Mouse (Mus musculus): ENCODE results near the gene Rhag. TPM values are rescaled to one million over a fixed set of nuclear protein-coding genes. Genes with fewer than 3 reads are reported as not detected.

Rhag gene
- 4.9 and 5.6 TPM in 2 replicates for polyA plus RNA-seq (2014; fragmentation: Nextera tagmentation; extraction: Ambion mirVana)

DNA sequence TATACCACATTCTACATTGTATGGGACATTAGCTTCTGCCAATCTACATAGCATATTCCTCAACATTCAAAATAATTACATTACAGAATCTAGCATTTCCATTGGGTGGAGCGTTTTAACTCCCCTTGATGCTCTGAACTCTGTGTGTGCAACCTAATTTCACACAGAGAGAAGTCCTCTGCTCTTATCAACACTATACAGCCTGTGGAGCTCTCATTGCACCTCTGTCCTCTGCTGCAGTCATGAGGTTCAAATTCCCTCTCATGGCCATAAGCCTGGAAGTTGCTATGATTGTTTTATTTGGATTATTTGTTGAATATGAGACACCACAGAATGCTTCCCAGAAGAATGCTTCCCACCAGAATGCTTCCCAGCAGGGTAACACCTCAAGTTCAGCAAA lies at the start of gene Rhag:
Rhag (plus strand) TSS at position 193 of the 400 bp plus-strand sequence.
- H3K4me2 ChIP-seq (ENCODE audit: low read depth, severe bottlenecking) = no peak within 1 kb of the TSS
- no peak within 1 kb of the TSS for H3K27ac ChIP-seq (replicated peaks; ENCODE audit: low read depth, low read length)
- H3K9ac ChIP-seq (ENCODE audit: low read length) = no peak within 1 kb of the TSS
- H3K9me3 ChIP-seq (ENCODE audit: control insufficient read depth, low read length) = no peaks in the 10 kb centered on the region
- no peaks in the 10 kb centered on the region for H3K36me3 ChIP-seq (ENCODE audit: control insufficient read depth, insufficient read depth, low read length)
- ATAC-seq (ENCODE audit: insufficient number of reproducible peaks, low FRiP score, low TSS enrichment, low read depth) (no peak), DNase-seq (ENCODE audit: low spot score) (no peak)
- H3K4me1 ChIP-seq (ENCODE audit: control insufficient read depth, insufficient read depth, low read length) = no peaks in the 10 kb centered on the region
- H3K4me3 ChIP-seq (ENCODE audit: low read depth, low read length) = no peak within 1 kb of the TSS
- WGBS = 68% methylated on average over 1 of the region's 1 CpGs
- no peaks in the 10 kb centered on the region for H3K27me3 ChIP-seq (ENCODE audit: control insufficient read depth, insufficient read depth, low read length)

DNA sequence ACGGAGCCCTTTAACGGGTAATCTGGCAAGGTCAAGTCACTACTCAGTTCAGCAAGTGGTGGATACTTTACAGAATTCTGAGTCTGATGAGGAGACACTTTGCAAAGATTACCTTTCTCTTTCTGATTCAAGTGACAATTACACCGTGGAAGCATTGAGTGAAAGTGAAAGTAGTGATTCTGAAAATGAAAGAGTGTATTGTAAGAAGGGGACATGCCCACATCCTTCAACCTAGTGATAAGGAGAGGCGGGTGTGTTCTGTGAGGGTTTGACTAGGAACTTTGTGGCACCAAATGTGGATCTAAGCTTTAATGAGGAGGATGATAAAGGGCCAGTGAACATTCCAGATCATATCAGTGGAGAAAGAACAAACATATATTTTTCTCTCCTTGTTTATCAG lies 47.3 kb upstream of the Rhag start:
- no peak overlapping the region for H3K4me2 ChIP-seq (ENCODE audit: low read depth, severe bottlenecking)
- DNase-seq (ENCODE audit: low spot score) (no peak), ATAC-seq (ENCODE audit: insufficient number of reproducible peaks, low FRiP score, low TSS enrichment, low read depth) (no peak)
- H3K4me1 ChIP-seq (ENCODE audit: control insufficient read depth, insufficient read depth, low read length) = no peaks in the 10 kb centered on the region
- no peak overlapping the region for H3K27ac ChIP-seq (replicated peaks; ENCODE audit: low read depth, low read length)
- H3K4me3 ChIP-seq (ENCODE audit: low read depth, low read length) = no peak overlapping the region
- no peaks in the 10 kb centered on the region for H3K36me3 ChIP-seq (ENCODE audit: control insufficient read depth, insufficient read depth, low read length)
- no peaks in the 10 kb centered on the region for H3K9me3 ChIP-seq (ENCODE audit: control insufficient read depth, low read length)
- no peaks in the 10 kb centered on the region for H3K27me3 ChIP-seq (ENCODE audit: control insufficient read depth, insufficient read depth, low read length)
- WGBS = 80% methylated on average over 4 of the region's 4 CpGs
- no peak overlapping the region for H3K9ac ChIP-seq (ENCODE audit: low read length)

DNA sequence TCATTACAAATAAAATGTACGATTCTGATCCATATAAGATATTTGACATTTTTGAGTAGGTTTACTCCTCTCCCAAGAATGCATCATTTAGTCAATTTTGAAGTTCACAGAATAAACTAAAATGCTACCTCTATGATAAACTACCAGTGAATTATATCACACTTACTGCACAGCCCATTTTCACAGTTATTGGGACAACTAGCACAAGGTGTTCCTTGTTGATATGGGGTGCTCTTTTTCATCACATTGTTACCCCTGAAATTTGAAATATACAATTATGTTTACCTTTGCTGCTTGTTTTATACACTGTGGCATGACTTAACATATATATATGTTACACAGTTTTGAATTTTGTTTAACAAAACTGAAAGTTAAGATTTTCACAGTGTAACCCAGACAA lies 43.8 kb upstream of the Rhag start:
- 91% methylated on average over 1 of the region's 1 CpGs for WGBS
- no peak overlapping the region for H3K4me3 ChIP-seq (ENCODE audit: low read depth, low read length)
- no peaks in the 10 kb centered on the region for H3K27me3 ChIP-seq (ENCODE audit: control insufficient read depth, insufficient read depth, low read length)
- H3K9me3 ChIP-seq (ENCODE audit: control insufficient read depth, low read length) = no peaks in the 10 kb centered on the region
- H3K36me3 ChIP-seq (ENCODE audit: control insufficient read depth, insufficient read depth, low read length) = no peaks in the 10 kb centered on the region
- H3K4me1 ChIP-seq (ENCODE audit: control insufficient read depth, insufficient read depth, low read length) = no peaks in the 10 kb centered on the region
- H3K27ac ChIP-seq (replicated peaks; ENCODE audit: low read depth, low read length) = no peak overlapping the region
- ATAC-seq (ENCODE audit: insufficient number of reproducible peaks, low FRiP score, low TSS enrichment, low read depth) (no peak), DNase-seq (ENCODE audit: low spot score) (no peak)
- no peak overlapping the region for H3K4me2 ChIP-seq (ENCODE audit: low read depth, severe bottlenecking)
- H3K9ac ChIP-seq (ENCODE audit: low read length) = no peak overlapping the region

DNA sequence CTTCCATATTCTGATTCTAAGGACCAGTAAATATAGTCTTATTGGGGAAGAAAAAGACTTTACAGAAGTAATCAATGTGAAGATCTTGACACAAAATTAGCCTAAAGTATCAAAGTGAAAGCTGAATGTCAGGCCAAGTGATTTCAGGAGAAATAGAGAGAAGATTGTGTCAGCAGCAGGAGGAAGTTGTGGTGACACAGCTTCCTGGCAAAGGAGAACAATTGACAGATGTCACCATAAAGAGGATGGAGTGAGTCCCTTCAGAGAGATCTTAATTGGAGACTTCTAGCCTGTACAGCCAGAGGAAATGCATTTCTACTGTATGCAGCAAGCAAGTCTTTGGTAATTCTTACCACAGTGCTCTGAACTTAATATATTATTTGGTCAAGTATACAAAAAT lies 21.0 kb upstream of the Rhag start:
- H3K27ac ChIP-seq (replicated peaks; ENCODE audit: low read depth, low read length) = no peak overlapping the region
- no peaks in the 10 kb centered on the region for H3K36me3 ChIP-seq (ENCODE audit: control insufficient read depth, insufficient read depth, low read length)
- H3K4me3 ChIP-seq (ENCODE audit: low read depth, low read length) = no peak overlapping the region
- no peak for DNase-seq (ENCODE audit: low spot score)
- no peak overlapping the region for H3K4me2 ChIP-seq (ENCODE audit: low read depth, severe bottlenecking)
- no peaks in the 10 kb centered on the region for H3K27me3 ChIP-seq (ENCODE audit: control insufficient read depth, insufficient read depth, low read length)
- no peak overlapping the region for H3K9ac ChIP-seq (ENCODE audit: low read length)
- ATAC-seq (ENCODE audit: insufficient number of reproducible peaks, low FRiP score, low TSS enrichment, low read depth) = no peak
- H3K4me1 ChIP-seq (ENCODE audit: control insufficient read depth, insufficient read depth, low read length) = no peaks in the 10 kb centered on the region
- no peaks in the 10 kb centered on the region for H3K9me3 ChIP-seq (ENCODE audit: control insufficient read depth, low read length)

DNA sequence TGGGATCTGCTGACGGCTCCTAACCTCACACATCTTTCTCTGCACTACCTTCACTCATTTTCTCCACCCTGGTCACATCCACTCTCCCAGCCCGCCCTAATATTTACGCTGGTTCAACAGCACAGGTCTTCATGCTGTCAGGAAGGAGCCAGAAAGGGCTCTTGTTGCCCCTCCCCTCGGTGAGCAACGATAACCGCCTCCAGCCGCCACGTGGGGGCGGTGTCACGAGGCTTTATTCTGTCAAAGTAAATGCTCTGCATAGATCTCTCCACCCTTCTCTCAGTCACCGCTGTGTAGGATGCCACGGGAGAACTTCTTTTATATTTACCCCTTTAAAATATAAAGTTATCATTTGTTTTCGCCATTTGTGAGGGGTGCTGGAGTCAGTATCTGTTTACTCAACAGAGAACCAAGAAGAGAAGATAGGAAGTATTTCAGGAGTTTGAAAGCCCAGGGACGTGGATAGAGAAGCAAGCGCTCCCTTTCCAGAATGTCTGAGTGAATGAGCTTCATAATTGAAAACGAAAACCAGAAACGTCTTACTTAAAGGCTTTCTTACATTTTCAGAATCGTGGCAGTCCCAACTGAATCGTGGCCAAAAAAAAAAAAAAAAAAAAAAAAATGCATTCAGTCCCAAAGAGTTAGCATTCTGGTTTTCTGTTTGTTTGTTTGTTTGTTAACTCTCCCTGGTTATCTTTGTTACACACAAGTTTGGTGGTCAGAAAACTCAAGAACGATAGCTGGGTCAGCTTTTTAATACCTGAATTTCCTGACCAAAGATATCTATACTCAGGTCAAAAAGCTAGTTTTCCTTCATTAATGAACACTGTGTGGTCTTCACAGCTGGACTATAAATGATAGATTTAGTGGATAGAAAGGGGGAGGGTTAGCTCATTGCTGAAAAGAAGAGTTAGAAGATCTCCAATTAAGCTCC lies 16.7 kb upstream of the Rhag start:
- Histone ChIP-seq H3K27ac (replicated peaks; ENCODE audit: low read depth, low read length) (no peak overlapping the region), H3K9me3 (ENCODE audit: control insufficient read depth, low read length) (no peaks in the 10 kb centered on the region), H3K4me2 (ENCODE audit: low read depth, severe bottlenecking) (no peak overlapping the region), H3K27me3 (ENCODE audit: control insufficient read depth, insufficient read depth, low read length) (no peaks in the 10 kb centered on the region), H3K4me1 (ENCODE audit: control insufficient read depth, insufficient read depth, low read length) (no peaks in the 10 kb centered on the region), H3K36me3 (ENCODE audit: control insufficient read depth, insufficient read depth, low read length) (no peaks in the 10 kb centered on the region), H3K9ac (ENCODE audit: low read length) (no peak overlapping the region), H3K4me3 (ENCODE audit: low read depth, low read length) (no peak overlapping the region)
- ATAC-seq (ENCODE audit: insufficient number of reproducible peaks, low FRiP score, low TSS enrichment, low read depth) (no peak; the same call in 1 of the 2 replicates), DNase-seq (ENCODE audit: low spot score) (peak; percentile 43)
- 61% methylated on average over 20 of the region's 20 CpGs for WGBS

DNA sequence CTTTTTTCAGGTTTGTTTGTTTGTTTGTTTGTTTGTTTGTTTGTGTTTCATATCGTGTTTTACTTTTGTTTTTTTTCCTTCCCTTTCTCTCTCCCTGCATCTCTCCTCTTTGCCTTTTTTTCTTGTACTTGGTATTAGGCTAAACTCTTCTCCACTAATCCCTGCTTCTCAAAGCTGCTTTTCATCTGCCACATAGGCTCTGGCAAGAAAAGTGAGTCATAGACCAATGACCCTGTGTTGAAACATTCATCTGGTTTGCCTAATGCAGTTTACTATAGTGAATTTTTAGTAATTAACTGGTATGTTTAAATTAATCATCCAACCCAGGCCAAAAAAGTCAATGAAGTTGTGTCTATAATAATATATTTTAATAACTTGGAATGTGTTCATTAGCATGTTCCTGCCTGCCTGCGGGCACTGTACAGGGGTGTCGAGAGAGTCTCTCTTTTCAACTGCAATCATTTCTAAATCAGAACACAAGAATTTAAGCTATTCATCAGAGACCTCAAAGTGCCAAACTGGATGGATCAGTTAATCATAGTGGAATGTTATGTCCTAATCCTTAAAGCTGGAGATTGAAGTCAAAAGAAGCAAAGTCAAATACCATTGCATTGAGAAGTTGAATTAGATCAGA lies 8.1 kb upstream of the Rhag start:
- ATAC-seq (ENCODE audit: insufficient number of reproducible peaks, low FRiP score, low TSS enrichment, low read depth) = no peak
- no peaks in the 10 kb centered on the region for H3K36me3 ChIP-seq (ENCODE audit: control insufficient read depth, insufficient read depth, low read length)
- H3K9ac ChIP-seq (ENCODE audit: low read length) = no peak overlapping the region
- H3K4me2 ChIP-seq (ENCODE audit: low read depth, severe bottlenecking) = no peak overlapping the region
- no peaks in the 10 kb centered on the region for H3K9me3 ChIP-seq (ENCODE audit: control insufficient read depth, low read length)
- WGBS = 87% methylated on average over 3 of the region's 3 CpGs
- no peak for DNase-seq (ENCODE audit: low spot score)
- H3K4me3 ChIP-seq (ENCODE audit: low read depth, low read length) = no peak overlapping the region
- H3K27me3 ChIP-seq (ENCODE audit: control insufficient read depth, insufficient read depth, low read length) = no peaks in the 10 kb centered on the region
- H3K4me1 ChIP-seq (ENCODE audit: control insufficient read depth, insufficient read depth, low read length) = no peaks in the 10 kb centered on the region
- H3K27ac ChIP-seq (replicated peaks; ENCODE audit: low read depth, low read length) = no peak overlapping the region

DNA sequence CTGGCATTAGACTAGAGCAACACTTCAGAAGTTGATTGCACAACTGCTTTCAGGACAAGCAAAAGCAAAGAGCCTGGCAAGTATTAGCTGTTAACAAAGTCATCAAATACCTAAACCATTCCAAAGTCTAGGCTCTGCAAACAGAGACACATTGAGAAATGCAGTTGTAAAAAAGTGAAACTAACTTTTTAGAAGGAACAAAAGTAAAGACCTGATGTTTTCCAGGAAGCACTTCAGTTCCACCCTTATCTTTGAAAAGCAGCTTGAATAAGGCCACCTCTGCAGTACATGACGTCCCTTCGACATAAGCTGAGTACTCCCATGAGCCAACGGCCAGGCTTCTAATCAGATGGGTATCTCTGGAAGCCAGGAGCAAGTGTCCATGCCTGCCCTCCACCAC lies 4.4 kb upstream of the Rhag start:
- ATAC-seq (ENCODE audit: insufficient number of reproducible peaks, low FRiP score, low TSS enrichment, low read depth) (no peak), DNase-seq (ENCODE audit: low spot score) (no peak)
- no peak overlapping the region for H3K9ac ChIP-seq (ENCODE audit: low read length)
- WGBS = 53% methylated on average over 3 of the region's 3 CpGs
- no peaks in the 10 kb centered on the region for H3K9me3 ChIP-seq (ENCODE audit: control insufficient read depth, low read length)
- no peak overlapping the region for H3K4me3 ChIP-seq (ENCODE audit: low read depth, low read length)
- H3K4me2 ChIP-seq (ENCODE audit: low read depth, severe bottlenecking) = no peak overlapping the region
- no peaks in the 10 kb centered on the region for H3K27me3 ChIP-seq (ENCODE audit: control insufficient read depth, insufficient read depth, low read length)
- H3K27ac ChIP-seq (replicated peaks; ENCODE audit: low read depth, low read length) = no peak overlapping the region
- H3K36me3 ChIP-seq (ENCODE audit: control insufficient read depth, insufficient read depth, low read length) = no peaks in the 10 kb centered on the region
- H3K4me1 ChIP-seq (ENCODE audit: control insufficient read depth, insufficient read depth, low read length) = no peaks in the 10 kb centered on the region

DNA sequence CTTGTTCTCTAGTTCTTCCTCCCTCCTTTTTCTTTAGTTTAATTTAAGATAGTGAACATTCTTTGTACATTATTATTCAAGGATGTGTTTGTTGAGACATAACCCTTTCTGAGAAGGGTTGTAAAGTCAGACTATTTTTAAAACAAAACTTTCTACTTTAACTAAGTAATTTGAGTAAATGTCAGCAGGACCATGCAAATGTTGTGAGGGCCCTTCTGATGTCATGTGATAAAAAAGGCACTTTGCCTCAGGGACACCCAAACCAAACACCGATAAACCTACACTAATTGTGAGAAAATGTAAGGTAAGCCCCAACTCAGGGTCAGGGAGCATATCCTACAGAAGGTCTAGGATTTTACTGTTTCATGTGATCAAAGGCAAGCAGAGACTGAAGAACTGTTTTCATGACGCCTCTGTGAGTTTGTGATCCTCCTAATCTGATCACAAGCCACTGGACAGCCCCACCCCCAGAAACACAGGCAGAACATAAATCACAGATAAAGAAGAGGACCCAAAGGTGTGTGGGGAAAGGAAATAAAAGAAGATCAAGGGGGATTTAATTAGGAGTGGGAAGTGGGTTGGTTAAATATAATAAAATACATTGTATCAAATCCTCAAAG lies 3.9 kb upstream of the Rhag start, which contains the start of gene Crisp2:
Crisp2 (minus strand) TSS at position 51 of the 620 bp plus-strand sequence.
- no peaks in the 10 kb centered on the region for H3K4me1 ChIP-seq (ENCODE audit: control insufficient read depth, insufficient read depth, low read length)
- no peaks in the 10 kb centered on the region for H3K36me3 ChIP-seq (ENCODE audit: control insufficient read depth, insufficient read depth, low read length)
- H3K27ac ChIP-seq (replicated peaks; ENCODE audit: low read depth, low read length) = no peak within 1 kb of the TSS
- no peaks in the 10 kb centered on the region for H3K9me3 ChIP-seq (ENCODE audit: control insufficient read depth, low read length)
- no peak within 1 kb of the TSS for H3K4me2 ChIP-seq (ENCODE audit: low read depth, severe bottlenecking)
- no peaks in the 10 kb centered on the region for H3K27me3 ChIP-seq (ENCODE audit: control insufficient read depth, insufficient read depth, low read length)
- H3K4me3 ChIP-seq (ENCODE audit: low read depth, low read length) = no peak within 1 kb of the TSS
- no peak for ATAC-seq (ENCODE audit: insufficient number of reproducible peaks, low FRiP score, low TSS enrichment, low read depth)
- no peak within 1 kb of the TSS for H3K9ac ChIP-seq (ENCODE audit: low read length)
- 25% methylated on average over 2 of the region's 2 CpGs for WGBS
- DNase-seq (ENCODE audit: low spot score) = no peak

Measured in limb, embryonic 11.5 days (tissue).